Mouse (Mus musculus): ENCODE measurements around the gene Drp2. TPM values are rescaled to one million over a fixed set of nuclear protein-coding genes. Genes with fewer than 3 reads are reported as not detected.

Gene Drp2
- under 1 TPM; 0.17 to 0.23 TPM for total RNA-seq (2021)
- long read RNA-seq, experiment 1: 0 reads
- long read RNA-seq, experiment 2: 0 reads

DNA sequence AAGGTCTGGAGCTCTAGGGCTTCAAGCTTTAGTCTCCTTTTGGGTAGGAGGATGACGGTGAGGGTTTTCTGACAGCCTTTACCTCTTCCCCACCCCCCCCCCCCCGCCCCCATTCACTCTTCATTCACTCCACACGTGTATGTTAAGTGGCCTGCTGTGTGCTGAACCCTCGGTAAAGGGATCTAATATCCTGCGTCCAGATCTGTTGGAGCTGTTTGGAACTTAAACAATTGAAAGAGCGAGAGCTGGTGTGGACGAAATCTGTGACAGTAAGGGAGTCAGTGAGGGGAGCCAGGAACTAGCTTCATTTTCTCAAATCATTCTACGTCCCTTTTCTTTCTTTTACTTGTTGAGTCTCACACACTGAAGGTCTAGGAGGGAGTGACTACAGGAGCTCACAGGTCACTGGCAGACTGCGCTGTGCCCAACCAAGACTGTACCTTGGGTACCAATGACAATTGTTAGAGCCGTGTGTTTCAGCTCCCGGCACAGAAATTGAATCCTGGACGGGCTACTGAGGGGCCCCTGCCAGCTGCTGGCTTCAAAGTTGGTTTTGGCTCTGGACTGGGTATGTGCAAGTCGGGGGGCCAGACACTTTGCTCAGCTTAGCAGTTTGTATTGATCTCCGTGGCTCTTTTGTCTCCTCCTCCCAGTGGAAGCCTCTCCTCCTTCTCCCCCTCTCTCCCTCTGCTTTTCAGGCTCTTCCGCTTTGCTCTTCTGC, at the start of gene Drp2:
TSS of gene Drp2 (plus strand) at position 689 of the 721 bp plus-strand sequence.
- no peak for DNase-seq

DNA sequence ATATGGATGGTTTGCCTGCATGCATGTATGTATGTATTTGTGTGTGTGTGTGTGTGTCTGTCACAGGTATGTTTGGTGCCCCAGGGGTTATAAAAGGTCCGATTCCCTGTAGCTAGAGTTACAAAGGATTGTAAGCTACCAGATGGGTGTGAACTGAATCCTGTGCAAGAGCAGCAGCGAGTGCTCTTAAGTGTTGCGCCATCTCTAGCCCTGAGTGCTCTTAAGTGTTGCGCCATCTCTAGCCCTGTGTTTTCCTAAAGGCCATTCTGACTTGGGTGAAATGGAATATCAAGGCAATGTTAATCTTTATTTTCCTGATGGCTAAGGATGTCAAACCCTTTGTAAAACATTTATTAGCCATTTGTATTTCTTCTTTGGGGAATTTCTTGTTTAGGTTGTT, 45.0 kb upstream of the Drp2 start:
- DNase-seq: peak in 1 of 2 experiments; percentile 7

DNA sequence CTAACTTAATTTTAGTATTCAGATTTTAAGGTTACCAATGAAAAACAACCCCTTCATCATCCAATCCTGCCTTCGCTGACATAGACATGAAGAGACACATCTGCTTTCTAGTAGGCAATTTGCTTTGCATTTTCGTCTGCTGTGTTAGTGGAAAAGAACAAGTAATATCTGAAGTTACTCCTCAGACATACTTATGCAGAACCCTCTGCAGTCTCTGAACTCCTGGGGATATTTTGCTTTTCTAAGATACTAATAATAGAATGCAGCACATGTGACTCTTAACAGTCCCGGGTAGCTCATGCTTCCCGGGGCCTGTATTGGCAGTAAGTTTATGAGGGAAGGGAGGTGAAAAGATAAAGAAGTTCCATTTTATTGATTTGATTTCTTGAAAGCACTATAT, 42.2 kb upstream of the Drp2 start:
- DNase-seq: no peak

DNA sequence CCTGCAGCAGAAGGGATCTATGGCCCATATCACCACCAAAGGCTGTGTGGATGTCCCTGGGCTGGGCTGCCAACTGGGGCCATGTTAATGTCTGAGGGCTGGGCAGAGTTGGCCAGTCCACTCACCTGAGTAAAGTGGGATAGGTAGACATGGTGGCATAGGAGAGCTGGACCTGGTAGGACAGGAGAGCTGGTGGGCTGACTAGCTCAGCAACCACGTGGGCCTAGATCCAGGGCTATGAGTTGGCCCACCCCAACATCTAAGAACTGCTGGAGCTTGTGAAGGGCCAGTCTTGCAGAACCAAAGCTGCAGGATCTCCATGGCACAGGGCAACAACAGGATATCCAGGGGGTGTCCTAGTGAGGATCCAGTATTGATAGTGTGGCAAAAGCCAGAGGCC, 38.9 kb upstream of the Drp2 start:
- no peak for DNase-seq

DNA sequence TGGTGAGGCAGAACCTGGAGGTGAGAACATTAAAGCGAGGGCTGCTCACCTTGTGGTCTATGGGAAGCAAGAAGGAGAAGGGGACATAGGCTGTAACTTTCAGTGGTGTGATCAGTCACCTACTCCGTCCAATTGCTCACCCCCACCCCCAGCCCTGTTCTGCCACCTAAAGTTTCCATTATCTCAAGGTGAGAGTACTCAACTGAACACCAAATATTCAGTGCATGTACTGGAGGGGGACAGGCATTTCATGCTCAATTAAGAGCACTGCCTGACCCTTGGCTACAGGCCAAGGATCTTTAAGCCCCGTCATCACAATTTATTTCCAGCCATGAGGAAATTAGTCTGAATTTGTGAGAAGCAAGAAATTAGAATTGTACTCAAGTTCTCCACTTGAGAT, 37.8 kb upstream of the Drp2 start:
- no peak for DNase-seq

DNA sequence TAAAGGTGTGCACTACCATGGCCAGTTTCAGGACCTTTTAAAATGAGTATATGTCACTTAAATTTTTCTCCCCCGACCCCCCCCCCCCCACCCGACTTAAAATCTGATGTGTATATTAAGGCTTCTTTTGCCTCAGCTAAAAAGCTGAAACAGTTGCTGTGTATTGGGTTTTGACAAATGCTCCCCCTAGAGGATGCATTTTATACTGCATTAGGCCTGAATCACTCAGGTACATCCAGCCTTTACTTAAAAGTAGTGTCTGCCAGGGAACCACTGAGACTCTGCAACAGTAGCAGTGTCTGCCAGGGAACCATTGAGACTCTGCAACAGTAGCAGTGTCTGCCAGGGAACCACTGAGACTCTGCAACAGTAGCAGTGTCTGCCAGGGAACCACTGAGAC, 33.1 kb upstream of the Drp2 start:
- no peak for DNase-seq

DNA sequence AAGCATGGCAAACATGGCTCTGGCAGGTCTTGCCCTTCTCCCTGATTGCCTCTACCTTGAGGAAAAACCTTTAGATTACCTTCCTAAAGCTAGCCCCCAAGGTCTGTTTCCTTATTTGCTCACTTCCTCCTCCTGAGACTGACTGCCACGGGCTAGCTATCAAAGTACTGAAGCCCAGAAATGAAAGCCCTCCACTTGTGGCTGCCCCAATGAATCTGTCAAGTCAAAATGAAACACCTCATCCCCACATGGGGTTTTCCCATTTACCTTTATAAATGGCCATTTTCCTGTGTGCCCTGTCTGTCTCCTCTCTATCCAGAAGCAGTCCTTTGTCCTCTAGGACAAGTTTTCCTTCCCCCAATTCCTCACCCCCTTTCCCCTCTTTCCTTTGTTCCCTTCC, 30.2 kb upstream of the Drp2 start:
- DNase-seq: no peak

DNA sequence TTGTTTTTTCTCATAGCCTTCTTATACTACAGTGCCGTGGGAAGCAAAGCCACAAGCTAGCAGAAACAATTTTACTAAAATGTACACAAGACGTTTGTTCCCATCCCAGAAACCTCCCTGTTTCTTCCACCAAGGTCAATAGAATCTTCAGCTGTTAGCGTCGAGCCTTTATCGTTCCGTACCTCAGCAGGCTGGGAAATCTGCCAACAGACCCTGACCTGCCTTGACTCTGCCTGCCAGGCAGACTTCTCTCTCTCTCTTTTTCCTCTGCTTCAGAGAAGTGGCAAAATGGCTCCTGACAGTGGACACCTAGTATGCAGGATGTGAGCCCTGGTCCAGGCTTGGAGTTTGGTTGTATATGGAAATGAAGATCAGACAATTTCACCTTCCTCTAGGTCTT, 19.5 kb upstream of the Drp2 start:
- DNase-seq: peak; percentile 32 to 40

DNA sequence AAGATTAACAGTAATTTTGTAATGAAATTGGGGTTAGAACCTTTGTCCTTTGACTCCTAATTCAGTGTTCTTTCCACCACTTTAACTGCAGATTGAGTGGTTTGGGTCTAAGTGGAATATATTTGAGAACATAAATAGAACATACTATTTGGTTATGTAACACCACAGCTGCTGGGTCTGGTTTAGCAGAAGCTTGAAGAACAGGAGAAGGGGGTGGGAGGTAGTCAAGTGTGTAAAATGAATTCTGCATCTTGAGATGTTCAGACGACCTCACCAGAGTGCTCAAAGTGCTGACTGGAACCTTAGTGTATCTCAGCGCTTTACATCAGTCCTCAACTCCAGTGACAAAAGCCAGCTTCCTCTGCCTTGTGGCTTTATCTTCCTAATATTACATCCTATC, 5.4 kb upstream of the Drp2 start:
- no peak for DNase-seq

DNA sequence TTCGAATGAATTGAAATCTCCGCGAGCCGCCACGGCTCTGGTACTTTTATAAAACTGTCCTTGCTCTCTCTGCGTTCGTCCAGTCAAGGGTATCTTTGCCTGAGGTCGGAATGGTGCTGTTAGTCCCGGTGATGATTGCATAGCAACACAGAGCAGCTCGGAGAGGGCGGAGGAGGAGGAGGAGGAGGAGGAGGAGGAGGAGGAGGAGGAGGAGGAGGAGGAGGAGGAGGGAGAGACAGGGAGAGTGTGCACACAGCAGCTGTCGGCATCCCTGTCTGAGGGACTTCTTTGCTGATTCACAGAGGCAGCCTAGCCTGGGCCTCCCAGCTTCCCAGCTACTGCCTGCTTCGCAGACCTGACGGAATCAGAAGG, 219 bp downstream of the Drp2 start:
- DNase-seq: peak; percentile 3

DNA sequence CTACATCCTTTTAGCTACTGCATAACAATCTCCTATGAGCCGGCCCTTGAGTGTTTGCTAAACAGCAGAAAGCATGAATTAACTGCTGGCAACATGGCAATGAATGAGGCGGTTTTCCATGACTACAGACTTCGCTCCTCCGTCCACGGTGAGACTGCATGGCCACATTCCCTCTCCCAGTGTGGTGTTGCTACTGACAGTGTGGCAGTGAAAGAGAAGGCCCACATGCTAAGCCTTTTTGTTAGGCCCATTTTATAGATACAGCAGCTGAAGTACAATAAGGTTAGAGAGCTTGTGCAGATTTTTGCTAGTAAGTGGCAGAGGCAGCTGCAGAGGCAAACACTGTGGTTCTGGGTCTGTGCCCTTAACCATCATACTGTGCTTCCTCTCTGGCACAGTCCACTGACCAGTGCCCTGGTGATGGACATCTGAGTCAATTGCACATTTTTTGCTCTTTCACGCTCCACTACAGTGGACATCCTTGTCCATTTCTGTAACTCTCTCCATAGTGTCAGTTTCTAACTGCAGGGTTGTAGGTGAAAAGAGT, 5.1 kb downstream of the Drp2 start:
- DNase-seq: no peak

DNA sequence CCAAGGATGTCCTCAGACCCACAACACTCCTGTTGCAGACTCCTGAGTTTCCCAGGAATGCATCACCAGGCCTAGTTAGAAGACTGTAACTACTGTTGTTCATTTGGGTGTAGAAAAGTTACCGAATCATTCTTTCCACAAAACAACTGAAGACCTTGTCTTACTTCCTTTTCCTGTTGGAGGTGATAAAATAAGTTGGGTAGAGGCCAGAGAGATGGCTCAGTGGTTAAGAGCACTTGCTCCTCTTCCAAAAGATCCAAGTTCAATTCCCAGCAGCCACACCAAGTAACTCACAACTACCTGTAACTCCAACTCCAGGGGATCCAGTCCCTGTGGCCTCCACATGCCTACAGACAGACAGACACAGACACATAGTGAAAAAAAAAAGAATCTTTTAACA, 7.7 kb downstream of the Drp2 start:
- no peak for DNase-seq

DNA sequence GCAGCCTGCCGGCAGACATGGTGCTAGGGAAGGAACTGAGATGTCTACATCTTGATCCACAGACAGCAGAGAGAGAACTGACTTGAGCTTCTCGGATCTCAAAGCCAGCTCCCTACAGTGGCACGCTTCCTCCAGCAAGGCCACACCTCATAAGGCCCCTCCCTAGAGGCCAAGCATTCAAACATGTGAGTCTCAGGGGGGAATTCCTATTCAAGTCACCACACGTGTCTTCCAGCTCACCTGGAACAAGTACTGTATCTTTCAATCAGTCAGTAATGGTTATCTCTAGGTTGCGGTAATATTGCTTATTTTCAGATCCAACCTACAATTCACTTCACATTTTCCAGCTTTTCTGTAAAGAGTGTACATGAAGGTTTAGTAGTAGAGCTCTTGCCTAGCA, 15.7 kb downstream of the Drp2 start:
- DNase-seq: no peak

DNA sequence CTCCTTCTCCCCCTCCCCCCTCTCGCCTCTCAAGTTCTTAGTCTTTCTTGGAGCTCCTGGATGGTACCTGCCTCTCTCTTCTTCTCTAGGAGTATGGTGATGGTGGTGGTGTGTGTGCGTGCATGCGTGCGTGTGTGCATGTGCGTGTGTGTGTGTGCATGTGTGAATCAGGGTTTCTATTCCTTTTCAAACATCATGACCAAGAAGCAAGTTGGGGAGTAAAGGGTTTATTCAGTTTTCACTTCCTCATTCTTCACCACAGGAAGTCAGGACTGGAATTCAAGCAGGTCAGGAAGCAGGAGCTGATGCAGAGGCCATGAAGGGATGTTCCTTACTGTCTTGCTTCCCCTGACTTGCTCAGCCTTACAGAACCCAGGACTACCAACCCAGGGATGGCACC, 19.9 kb downstream of the Drp2 start:
- DNase-seq: no peak

DNA sequence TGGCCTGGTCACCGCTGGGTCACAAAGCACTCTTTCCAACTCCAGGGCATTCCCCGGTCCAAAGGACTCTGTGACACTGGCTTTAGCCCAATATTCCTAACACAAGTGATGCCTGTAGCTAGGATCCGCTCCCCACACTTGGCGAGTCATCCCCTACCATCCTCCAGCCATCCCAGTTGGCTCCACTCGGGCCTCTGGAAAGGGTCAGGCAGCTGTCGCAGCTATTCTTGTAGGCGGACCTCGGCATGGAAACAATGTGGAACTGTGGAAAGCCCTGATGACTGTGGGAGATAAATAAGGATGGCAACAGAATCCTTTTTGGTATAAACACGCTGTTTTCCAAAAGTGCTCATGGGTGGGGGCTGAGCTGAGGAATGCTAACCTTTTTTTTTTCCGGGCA, 21.4 kb downstream of the Drp2 start:
- no peak for DNase-seq

DNA sequence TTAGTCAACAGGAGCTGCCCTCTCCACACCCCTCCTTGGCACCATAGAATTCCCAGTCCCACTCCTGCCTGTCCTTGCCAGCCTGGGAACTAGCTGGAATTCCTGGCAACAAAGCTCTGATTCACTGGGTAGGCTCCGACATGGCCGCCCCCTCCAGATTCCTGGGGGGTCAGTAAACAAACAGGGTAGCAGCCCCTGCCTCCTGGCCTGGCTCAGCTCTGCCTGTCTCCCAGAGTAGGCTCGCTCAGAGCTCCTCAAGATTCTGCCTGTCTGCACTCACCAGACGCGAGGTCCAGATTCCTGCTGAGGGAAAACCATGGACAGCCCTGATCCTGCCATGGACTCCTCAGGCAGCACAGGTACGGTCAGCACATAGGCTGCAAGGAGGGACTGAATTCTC, 22.5 kb downstream of the Drp2 start:
- DNase-seq: no peak

DNA sequence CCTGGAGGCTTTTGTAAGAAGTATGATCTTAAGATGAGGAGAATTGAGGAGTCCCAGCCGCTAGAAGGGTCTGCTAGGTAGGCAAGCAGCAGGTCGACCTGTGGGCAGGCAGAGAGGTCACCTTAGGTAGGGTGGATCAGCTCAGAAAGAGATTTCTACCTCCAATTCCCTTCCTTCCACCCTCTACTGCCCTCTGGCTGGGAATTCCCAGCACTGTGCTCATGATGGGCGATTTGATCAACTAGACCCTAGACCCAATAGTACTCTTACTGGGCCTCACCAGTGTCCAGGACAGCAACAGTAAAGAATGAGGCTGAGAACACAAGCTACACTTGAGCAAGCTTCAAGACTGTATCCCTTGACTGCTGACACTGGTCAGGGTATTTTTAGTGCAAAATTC, 23.0 kb downstream of the Drp2 start:
- DNase-seq: no peak

DNA sequence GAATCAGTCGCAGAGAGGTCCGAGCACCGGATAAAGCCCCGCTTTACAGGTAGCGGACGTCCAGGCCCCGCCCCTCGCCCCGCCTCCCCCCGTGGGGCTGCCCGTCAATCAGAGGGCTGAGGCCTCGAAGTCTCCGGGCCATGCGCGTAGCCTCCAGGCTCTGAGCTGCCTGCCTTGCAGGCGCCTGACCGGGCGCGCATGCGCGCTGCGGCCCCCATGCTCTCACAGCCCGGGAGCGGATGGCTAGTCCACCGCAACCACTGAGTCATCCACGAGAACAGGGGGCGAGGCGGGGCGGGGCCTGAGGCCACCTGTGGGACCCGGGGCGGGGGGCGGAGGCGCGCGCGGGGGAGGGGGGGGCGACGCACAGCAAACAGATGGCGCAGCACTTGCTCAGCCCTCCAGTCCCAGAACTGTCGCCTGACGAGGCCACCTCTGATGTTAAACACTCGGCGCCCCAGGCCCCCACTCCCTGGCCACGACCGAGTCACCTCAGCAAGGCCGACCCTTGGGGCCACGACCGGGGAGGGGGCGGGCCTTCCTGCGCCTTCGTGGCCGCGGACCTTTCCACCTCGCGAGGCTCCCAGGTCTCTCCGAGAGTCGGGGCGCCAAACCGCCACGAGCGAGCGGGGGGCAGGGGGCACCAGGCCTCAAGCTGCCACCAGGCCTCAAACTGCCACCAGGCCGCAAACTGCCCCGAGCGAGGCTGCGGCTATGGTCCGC, 70.8 kb downstream of the Drp2 start:
- no peak for DNase-seq

DNA sequence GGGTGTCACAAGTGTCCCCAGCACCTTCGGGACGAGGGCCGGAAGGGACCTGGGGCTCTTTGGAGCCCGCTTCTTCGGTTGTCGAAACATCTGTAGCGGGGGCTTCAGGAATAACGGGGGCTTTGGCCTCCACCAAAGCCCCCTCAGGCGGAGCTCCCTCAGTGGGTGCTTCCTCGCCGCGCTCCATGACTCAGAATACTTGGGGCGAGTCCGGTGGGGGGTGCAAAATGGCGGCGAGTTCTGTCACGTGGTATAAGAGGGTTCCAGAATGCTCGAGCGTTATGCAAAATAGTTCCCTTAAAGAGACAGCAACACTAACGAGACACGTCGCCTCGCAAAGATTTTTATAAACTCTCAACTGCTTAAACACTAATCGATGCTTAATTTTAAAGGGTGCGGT, 71.9 kb downstream of the Drp2 start, which contains the start of gene Taf7l:
TSS of gene Taf7l (minus strand) at position 201 of the 400 bp plus-strand sequence.
- DNase-seq: no peak

DNA sequence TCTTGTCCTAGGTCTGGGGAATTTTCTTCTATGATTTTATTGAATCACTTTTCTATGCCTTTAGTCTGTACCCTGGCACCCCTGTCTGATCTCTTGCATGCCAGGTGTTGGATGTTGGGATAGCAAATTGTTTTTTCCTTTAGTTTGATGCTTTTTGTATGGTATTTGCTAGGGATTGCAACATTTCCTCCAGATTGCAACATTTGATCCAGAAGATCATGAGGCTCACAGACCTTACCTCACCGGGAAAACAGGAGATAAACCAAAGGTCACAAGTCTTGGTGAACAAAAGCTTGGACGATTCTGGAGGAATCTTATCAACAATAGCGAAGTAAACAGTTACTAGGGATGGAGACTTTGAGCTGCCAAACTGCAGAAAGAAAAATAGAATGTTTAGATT, 77.4 kb downstream of the Drp2 start:
- DNase-seq: no peak

DNA sequence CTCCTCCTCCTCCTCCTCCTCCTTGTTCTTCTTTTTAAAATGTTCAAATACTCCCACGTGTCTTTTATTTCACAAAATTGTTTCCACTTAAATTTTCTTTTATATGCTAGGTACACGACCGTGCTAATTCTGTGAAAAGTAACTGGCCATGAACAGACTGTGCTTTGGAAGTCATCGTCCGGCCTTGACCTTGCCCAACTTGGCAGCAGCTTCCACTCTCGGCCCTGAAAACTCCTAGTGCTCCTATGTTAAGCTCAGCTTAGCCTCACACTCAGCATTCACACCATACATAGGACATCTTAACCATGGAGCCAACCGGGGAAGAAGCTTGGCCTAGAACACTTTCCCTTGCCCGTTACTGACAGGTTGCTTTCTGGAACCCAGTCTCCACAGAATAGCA, 96.3 kb downstream of the Drp2 start:
- DNase-seq: peak; percentile 72 to 76
